Mouse (Mus musculus): Measurements from ENCODE around the gene Nmnat3.

The Nmnat3 gene

GRCm38 (mm10) chr9:98420666-98421065 lies 133.4 kb downstream of the Nmnat3 start:
- no peak for DNase-seq (ENCODE audit: low read depth)

GRCm38 (mm10) chr9:98421903-98422302 lies 134.7 kb downstream of the Nmnat3 start:
- DNase-seq (ENCODE audit: low read depth): no peak

GRCm38 (mm10) chr9:98422656-98423055 lies 135.4 kb downstream of the Nmnat3 start, which contains the start of gene Rbp1:
Rbp1 (plus strand) TSS chr9:98422961.
- DNase-seq (ENCODE audit: low read depth): no peak

GRCm38 (mm10) chr9:98423691-98424090 lies 136.5 kb downstream of the Nmnat3 start:
- DNase-seq (ENCODE audit: low read depth): no peak

- DNase-seq (ENCODE audit: low read depth): no peak
Measured at GRCm38 (mm10) chr9:98424291-98424690, 137.1 kb downstream of the Nmnat3 start.

GRCm38 (mm10) chr9:98424725-98425210 lies 137.5 kb downstream of the Nmnat3 start:
- no peak for DNase-seq (ENCODE audit: low read depth)

GRCm38 (mm10) chr9:98425351-98425880 lies 138.2 kb downstream of the Nmnat3 start:
- no peak for DNase-seq (ENCODE audit: low read depth)

GRCm38 (mm10) chr9:98427906-98428517 lies 140.8 kb downstream of the Nmnat3 start:
- DNase-seq (ENCODE audit: low read depth): no peak

GRCm38 (mm10) chr9:98428783-98429182 lies 141.5 kb downstream of the Nmnat3 start:
- DNase-seq (ENCODE audit: low read depth): no peak

- DNase-seq (ENCODE audit: low read depth): no peak
Measured at GRCm38 (mm10) chr9:98429806-98430205, 142.6 kb downstream of the Nmnat3 start.

- DNase-seq (ENCODE audit: low read depth): no peak
Measured at GRCm38 (mm10) chr9:98430528-98430927, 143.3 kb downstream of the Nmnat3 start.

- no peak for DNase-seq (ENCODE audit: low read depth)
Measured at GRCm38 (mm10) chr9:98433021-98433420, 145.8 kb downstream of the Nmnat3 start.

- no peak for DNase-seq (ENCODE audit: low read depth)
Measured at GRCm38 (mm10) chr9:98433956-98434588, 146.8 kb downstream of the Nmnat3 start.

GRCm38 (mm10) chr9:98437819-98438218 lies 150.6 kb downstream of the Nmnat3 start:
- no peak for DNase-seq (ENCODE audit: low read depth)

- DNase-seq (ENCODE audit: low read depth): no peak
Measured at GRCm38 (mm10) chr9:98439091-98439490, 151.9 kb downstream of the Nmnat3 start.

- DNase-seq (ENCODE audit: low read depth): no peak
Measured at GRCm38 (mm10) chr9:98442638-98443037, 155.4 kb downstream of the Nmnat3 start.

- no peak for DNase-seq (ENCODE audit: low read depth)
Measured at GRCm38 (mm10) chr9:98445359-98446149, 158.3 kb downstream of the Nmnat3 start.

- no peak for DNase-seq (ENCODE audit: low read depth)
Measured at GRCm38 (mm10) chr9:98450976-98451375, 163.7 kb downstream of the Nmnat3 start.

GRCm38 (mm10) chr9:98466709-98467108 lies 179.5 kb downstream of the Nmnat3 start:
- DNase-seq (ENCODE audit: low read depth): no peak

Measured in naive thymus-derived CD4-positive, alpha-beta T cell, adult 2 months (primary cell).